Mouse (Mus musculus) gonadal fat pad, adult 2 months (tissue): Measurements from ENCODE around the gene Pcnx. TPM values are rescaled to one million over a fixed set of nuclear protein-coding genes. Genes with fewer than 3 reads are reported as not detected.
"Not testable (repeated sequence)": the region's sequence is repeated elsewhere in the genome, so short reads cannot be mapped to it uniquely, and the experiment has no call there.

ENCODE experiments used
- DNase-seq: peaks from one replicate; pipeline ENCODE4 v3.0.0-alpha.2; 2012; ENCODE audit warnings: low read depth
- polyA plus RNA-seq: library from polyadenylated mRNA; depleted of rRNA; stranded (reverse); fragments of >200 nt; gene quantifications from 2 replicates; pipeline ENCODE4 v1.2.3, GENCODE M21; 2012

Pcnx gene
- polyA plus RNA-seq, 1 experiment: 30.1 TPM

GRCm38 (mm10) chr12:81958351-81958750, 98.5 kb downstream of the Pcnx start:
- no peak for DNase-seq

- no peak for DNase-seq
Measured at GRCm38 (mm10) chr12:81965416-81965815, 105.6 kb downstream of the Pcnx start.

- DNase-seq: no peak
Measured at GRCm38 (mm10) chr12:81971042-81971883, 111.4 kb downstream of the Pcnx start.

- DNase-seq: no peak
Measured at GRCm38 (mm10) chr12:81971884-81972362, 112.1 kb downstream of the Pcnx start.

- no peak for DNase-seq
Measured at GRCm38 (mm10) chr12:81974806-81975205, 115.0 kb downstream of the Pcnx start.

- DNase-seq: no peak
Measured at GRCm38 (mm10) chr12:81977346-81977745, 117.5 kb downstream of the Pcnx start.

- DNase-seq: no peak
Measured at GRCm38 (mm10) chr12:81979312-81979711, 119.5 kb downstream of the Pcnx start.

- no peak for DNase-seq
Measured at GRCm38 (mm10) chr12:81992106-81992505, 132.3 kb downstream of the Pcnx start.

GRCm38 (mm10) chr12:81992996-81993395, 133.2 kb downstream of the Pcnx start:
- no peak for DNase-seq

GRCm38 (mm10) chr12:81994911-81995667, 135.3 kb downstream of the Pcnx start:
- DNase-seq: no peak

- no peak for DNase-seq
Measured at GRCm38 (mm10) chr12:81996679-81997362, 137.0 kb downstream of the Pcnx start.

GRCm38 (mm10) chr12:81997497-81997896, 137.7 kb downstream of the Pcnx start:
- no peak for DNase-seq

- not testable (repeated sequence) for DNase-seq
Measured at GRCm38 (mm10) chr12:82002697-82003096, 142.9 kb downstream of the Pcnx start.

- not testable (repeated sequence) for DNase-seq
Measured at GRCm38 (mm10) chr12:82025901-82026633, 166.2 kb downstream of the Pcnx start.

GRCm38 (mm10) chr12:82033524-82033923, 173.7 kb downstream of the Pcnx start:
- not testable (repeated sequence) for DNase-seq

- DNase-seq: not testable (repeated sequence)
Measured at GRCm38 (mm10) chr12:82033973-82034372, 174.2 kb downstream of the Pcnx start.

GRCm38 (mm10) chr12:82044078-82044477, 184.3 kb downstream of the Pcnx start:
- not testable (repeated sequence) for DNase-seq
